Mouse (Mus musculus) brain, adult 10 weeks (tissue): Measurements from ENCODE around the gene Stxbp3. TPM values are rescaled to one million over a fixed set of nuclear protein-coding genes. Genes with fewer than 3 reads are reported as not detected.

ENCODE experiments used
- polyA plus RNA-seq: library from polyadenylated mRNA; stranded (reverse); fragments of 350-450 nt; fragmentation: Illumina TruSeq; extraction: RNeasy Lipid Tissue Mini Kit (QIAGEN cat#74804); gene quantifications from one replicate; pipeline ENCODE4 v1.2.3, GENCODE M21; 2015; ENCODE audit warnings: low read depth, low replicate concordance

Gene Stxbp3
- polyA plus RNA-seq = 30.1 TPM

DNA sequence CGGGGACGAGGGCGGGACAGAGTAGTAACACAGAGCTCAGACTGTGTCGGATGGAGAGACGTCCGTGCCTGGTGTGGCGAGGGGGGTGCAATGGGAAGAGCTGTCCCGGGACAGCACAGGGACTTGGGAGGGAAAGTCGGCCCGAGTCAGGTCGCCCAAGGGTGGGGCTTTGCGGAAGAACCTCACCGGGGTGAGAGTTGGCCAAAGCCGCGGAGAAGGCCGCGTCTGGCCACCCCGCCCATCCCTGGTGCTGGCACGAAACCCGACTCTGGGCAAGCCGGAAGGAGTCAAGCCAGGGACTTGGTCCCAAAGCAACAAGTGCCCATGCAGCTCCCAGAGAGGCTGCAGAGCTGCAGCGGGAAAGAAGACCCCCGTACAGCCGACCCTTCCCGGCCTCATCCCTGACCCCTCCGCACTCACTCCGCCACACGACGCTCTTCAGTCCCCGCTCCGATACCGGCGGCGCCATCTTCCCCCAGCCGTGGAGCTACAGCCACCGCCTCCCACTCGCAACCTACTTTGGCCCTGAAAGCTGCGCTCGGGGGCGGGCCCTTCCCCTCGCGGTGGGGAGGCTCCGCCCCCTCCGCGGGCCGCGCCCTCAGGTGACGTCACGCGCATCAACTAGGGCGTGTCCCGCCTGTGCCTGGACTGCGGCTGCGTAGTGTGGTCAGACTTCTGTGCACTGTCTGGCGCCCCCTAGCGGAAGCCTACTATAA is at the start of gene Stxbp3:
Gene Stxbp3 (minus strand): TSS at position 527 of the 716 bp plus-strand sequence.

DNA sequence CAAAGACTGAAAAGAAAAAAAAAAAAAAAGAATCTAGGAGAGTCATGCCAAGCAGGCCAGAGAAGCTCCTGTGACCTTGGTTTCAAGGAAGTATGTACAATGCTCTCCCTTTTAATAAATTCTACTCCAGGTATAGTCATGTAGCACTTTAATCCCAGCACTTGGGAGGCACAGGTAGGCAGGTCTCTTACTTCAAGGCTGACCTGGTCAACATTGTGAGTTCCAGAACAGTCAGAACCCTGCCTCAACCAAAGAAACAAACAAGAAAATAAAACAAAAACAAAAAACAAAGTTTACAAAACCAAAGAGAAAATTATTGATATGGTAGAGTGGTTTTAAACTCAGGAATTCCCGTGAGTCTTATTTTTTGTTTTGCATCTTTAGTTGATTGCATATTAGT is 49.6 kb upstream of the Stxbp3 start, which contains the start of gene Fndc7:
Gene Fndc7 (minus strand): TSS at position 101 of the 400 bp plus-strand sequence.

Other genes starting within 250 kb of the Stxbp3 start
- gene Wdr47, start 249.2 kb downstream of the Stxbp3 start, polyA plus RNA-seq = 100 TPM
- gene Clcc1, start 186.6 kb downstream of the Stxbp3 start, polyA plus RNA-seq = 37.6 TPM
- gene Gpsm2, start 118.2 kb downstream of the Stxbp3 start, polyA plus RNA-seq = 9.9 TPM
- gene Aknad1, start 100.9 kb downstream of the Stxbp3 start, polyA plus RNA-seq = not detected
- not detected for gene Fndc7, start 49.5 kb upstream of the Stxbp3 start, polyA plus RNA-seq
- 52.7 TPM for gene Prpf38b, start 71.2 kb upstream of the Stxbp3 start, polyA plus RNA-seq
- 2.2 TPM for gene Henmt1, start 99.3 kb upstream of the Stxbp3 start, polyA plus RNA-seq
- gene Gm9857, start 99.9 kb upstream of the Stxbp3 start, polyA plus RNA-seq = not detected
- 23.6 TPM for gene Fam102b, start 187.1 kb upstream of the Stxbp3 start, polyA plus RNA-seq
- gene Slc25a54, start 239.9 kb upstream of the Stxbp3 start, polyA plus RNA-seq = not detected